Mouse (Mus musculus): ENCODE measurements around the gene Pbx1. TPM values are rescaled to one million over a fixed set of nuclear protein-coding genes. Genes with fewer than 3 reads are reported as not detected.
A peak's percentile ranks its signal among the peaks of the same experiment; 100 is the strongest.

Pbx1 gene
- total RNA-seq, 2 experiments from 2014 or later = 27.0 to 32.2 TPM

DNA sequence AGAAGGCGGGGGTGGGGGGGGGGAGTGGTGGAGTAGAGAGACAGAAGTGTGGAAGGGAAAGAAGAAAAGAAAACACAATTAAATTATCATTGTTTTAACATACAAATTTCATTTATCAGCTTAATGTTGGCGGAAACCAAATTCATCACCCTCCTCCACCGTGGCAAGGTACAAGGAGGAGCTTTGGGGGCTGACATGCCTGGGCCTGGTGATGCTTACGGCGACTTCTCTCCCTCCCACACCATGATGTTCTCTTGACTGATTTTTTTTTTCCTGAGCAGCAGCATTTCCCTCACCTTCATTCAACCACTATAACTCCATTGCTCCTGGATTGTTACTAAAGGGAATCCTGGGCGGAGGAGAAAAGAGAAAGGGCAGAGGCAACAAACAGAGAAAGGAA lies 89.8 kb downstream of the Pbx1 start:
- no peak for DNase-seq

DNA sequence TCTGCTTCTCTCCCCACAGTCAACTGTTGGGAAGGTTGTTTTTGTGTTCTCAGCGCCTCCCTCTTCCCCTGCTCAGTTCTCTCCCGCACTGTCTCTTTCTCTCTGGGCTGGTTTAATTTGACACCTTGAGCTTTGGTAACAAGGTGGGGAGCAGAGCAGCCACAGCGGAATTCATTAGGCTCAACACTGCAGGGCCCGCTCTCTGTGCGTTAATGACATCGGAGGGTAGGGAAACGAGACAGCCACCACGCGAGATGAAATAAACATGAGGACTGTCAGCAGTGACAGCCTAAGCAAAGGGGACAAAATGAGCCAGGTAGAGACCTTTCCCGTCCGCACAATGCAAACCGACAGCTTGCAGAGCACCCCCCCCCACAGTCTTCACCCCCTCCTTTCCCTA lies 90.2 kb downstream of the Pbx1 start:
- no peak for DNase-seq

DNA sequence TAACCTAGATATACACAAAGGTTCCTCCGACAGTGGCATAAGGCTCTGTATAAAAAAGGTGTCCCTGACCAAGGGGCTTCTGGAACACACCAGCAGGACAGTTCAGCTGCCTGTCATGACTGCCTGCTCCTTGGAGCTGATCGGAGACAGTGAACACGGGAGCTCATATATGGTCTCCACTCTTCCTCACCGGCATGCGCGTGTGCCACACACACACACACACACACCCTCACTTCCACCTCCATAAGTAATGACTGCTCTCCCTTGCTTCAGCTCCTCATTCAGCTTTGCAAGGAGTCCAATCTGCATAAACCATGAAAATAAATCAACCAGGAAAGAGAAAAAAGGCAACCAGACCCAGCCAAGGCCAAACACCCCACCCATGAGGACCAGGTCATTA lies 90.7 kb downstream of the Pbx1 start:
- no peak for DNase-seq

DNA sequence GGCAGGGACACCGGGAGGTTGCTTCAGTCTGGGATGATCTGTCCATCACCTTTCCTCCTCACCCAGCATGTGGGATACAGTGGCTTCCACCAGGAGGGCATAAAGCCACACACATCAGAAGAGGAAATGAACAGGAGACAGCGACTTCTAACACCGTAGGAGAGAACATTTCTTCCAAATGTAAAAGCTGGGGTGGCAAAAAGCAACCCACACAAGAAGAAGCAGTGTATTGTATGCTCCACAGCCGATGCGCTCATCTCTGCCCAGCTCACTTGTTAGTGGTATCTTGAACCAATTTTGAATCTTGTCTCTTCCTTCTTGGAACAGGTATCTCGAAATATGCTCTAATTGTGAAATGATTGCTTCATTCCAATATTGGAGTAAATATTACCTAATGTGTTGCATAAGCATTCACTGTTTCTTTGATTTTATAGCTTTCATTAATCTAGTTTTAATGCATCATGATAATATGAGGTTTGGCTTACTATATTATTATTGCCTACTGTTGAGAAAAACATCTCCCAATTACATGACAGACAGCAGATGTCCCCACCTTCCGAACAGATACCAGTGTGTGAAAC lies 95.7 kb downstream of the Pbx1 start:
- DNase-seq = no peak

DNA sequence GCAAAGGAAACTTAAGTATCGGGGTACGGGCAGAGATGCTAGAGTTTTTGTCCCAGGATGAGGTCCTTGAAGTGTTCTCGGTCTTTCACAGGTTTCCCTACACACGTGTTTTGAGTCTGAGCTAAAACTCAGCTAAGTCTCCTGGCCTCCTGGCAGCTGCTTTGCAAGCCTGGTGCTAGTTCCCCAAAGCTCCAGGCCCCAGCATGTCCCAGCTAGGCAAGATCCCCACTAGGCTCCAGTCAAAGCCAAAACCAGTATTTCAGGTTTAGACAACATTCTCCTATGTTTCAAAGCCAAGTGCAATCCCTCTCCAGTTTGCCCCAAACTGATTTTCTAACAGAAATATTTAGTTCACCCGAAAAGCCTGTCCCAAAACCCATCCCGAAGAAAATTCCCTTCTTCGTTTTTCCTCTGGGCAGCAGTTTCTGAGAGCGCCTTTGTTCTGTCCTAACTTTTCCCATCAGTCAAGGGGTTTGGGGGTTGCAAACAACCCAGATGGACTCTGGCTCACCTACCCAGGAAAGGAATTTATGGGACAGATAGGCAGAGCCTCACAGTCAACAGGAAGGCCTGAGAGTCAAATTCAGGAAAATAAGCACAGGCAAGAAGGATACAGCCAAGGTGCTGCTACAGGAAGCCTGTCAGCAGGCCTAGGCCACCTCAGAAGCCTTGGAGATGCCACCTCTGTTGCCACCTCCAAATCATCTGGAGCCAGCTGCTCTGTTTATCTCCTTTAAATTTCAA lies 97.1 kb downstream of the Pbx1 start:
- no peak for DNase-seq

DNA sequence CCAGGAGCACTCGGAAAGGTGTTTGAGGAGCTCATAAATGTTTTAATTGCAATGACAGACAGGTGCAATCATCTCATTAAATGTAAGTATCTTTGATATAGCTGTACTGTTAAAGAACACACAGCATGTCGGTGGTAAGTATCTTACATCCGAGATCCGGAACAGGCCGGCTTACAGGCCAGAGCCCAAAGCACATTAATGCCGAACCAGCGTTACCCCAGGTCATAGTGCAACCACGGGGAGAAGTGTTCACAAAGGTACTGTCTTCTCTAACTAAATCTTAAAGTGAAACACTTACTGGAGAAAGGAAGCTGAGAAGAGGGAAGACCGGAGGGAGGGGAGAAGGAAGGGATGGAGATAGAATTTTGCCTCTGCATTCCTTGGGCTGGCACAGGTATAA lies 100.0 kb downstream of the Pbx1 start:
- no peak for DNase-seq

DNA sequence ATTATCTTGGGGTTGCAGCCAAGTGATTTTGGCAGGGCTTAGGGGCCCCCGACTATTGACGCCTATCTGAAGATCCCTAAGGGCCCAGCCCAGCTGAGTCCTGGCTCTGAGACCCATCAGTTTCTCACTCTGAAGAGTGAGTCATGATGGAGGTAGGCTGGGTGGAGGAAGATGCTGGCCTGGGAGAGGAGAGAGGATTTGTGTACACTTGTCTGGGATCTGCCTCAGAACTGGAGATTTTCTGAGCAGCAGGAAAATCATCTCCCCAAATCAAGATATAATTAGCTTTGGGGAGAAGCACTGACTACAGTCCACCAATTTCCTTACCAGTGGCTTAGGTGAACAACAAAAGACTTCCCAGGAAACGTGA lies 103.8 kb downstream of the Pbx1 start:
- no peak for DNase-seq

DNA sequence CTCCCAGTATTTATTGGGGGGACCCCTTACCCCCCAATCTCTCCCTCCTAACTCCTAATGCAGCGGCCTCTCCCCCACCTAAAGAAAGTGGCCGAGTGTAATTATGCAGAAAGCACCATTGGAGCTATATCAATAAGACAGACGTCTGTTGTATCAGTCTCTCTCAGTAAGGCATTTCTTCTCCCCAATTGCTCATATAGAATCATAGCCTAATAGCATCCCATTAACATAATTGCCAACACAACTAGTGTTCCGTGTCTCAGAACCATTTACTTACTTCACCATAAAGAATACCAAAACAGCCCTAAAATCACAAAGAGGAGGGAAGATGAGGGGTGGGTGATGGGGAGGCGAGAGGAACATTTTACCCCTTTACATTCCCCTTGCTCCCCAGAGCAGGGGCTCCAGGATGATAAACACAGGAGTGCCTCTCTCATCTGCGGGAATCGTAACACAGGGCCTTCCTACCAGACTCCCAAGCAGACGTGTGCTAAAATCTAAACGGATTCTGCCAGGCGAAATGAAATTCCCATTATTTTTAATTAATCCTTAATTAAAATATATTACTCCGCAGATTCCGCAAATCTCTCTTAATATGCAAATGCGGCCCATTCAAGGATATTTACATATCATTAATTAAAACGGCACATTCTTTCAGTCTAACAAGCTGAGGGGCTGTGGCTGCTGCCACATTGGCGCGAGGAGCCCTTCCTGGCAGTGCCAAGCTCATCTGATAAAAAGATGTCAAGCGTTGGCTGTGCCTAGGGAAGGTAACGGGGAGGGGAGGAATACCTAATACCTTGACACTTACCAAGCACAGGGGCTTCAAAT lies 104.5 kb downstream of the Pbx1 start:
- no peak for DNase-seq

DNA sequence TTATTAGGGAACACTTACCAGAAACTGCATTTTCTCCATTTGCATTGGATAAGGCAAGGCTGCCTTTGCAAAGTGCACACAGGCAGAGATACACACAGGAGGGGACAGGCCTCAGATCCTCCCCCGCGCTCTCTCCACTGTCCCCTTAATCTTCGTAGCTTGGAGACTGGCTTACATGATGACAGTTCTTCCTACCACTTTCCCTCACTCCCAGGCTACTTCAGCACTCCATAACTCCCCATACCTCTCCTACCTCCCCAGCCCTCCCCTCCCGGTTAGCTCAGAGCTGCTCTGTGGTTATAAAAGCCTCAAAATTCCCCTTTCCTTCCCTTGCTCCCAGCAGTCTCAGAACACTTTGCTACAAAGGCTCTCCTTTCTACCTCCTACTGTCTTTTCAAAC lies 106.3 kb downstream of the Pbx1 start:
- no peak for DNase-seq

DNA sequence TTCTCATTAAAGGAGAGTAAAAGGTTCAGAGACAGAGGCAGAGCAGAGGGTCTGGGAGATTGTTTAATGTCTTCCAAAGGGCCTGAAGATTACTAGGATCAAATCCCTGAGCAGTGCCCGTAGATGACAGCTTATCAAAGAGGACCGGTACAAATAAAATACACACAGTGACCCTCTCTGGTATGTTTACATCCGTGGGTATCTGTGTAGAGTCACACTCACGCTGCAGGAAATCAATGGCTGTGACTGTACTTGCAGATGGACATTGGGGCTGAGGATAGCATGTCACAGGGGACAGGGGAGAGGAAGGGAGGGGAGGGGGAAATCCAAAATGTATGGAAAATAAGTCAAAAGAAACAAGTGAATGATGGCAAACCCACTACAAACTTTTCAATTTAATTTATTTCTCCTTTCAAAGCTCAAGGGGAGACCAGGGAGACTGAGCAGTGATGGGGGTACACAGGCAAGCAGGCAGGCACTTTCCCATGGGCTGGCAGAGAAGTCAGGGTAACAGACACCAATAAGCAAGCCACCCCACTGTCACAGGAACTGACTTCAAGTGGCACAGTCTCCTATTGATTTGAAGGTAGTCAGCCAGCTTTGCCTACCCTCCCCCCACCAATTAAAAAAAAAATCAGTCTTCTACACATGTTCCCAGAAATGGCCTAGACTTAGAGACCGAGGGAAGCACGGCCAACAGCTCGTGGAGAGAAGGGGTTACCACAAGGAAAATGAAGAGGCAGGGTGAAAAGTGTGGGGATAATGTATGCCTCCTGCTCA lies 107.6 kb downstream of the Pbx1 start:
- DNase-seq = no peak

DNA sequence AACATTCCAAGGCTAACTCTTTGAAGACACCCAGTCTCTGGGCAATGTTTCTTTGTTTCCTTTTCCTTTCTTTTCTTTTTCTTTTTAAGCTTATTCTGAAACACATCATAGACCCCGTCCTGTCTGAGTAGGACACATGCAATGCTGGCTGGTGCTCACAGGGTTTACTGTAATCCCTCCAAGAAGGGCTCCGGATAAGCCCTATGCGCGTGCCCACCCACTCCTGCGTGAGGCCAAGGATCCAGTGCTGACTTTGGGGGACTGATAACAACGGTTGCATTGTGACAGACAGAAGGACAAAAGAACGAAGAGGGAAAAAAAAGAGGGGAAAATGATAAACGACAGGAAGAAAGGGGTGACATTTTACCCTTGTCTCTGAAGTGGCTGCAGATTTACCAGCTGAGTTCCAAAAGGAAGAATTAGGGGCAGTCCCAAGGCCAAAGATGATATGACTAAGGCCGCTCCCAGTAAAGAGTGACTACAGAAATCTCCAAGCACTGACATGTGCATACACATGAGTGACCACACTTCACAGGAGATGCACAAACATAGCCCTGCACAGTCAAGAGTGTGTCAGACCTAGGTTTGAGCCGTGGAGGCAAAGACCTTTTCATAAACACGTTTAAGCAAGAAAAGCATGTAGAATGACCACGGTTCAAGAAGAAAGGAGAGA lies 108.5 kb downstream of the Pbx1 start:
- DNase-seq = no peak

DNA sequence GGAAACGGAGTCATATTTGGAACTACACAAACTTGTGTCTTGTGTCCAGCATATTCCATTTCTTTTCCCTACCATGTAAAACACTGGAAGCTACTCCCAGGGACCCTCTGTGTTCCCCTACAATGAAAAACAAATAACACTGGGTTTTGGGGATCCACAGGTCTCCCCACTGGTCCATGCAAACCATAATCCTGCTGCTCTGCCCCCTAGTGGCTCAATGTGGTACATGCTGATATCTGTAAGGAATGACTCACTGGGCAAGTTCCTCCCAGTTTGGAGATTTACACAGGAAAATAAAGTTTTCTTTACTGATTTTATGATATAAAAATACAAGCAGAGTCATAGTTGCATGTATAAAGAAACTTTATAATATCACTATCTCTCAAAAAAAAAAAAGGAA lies 109.2 kb downstream of the Pbx1 start:
- DNase-seq = peak; percentile 26

DNA sequence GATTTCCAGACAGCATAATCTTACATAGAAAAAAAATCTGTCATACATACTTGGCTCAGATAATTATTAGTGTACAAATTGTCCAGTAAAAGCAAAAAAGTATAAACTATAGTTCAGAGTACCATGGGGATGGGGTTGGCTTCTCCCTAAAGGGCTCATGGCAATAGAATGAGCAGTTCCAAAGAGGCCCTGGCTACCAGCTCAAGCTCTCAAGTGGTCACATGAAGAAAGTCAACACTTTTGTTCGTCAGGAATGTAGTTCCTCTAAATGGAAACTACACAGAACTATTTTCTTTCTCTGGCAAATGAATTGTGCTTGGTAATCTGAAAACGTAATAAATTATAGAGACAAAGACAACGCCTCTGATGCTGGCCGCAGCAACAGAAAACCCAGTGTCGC lies 112.4 kb downstream of the Pbx1 start:
- no peak for DNase-seq

DNA sequence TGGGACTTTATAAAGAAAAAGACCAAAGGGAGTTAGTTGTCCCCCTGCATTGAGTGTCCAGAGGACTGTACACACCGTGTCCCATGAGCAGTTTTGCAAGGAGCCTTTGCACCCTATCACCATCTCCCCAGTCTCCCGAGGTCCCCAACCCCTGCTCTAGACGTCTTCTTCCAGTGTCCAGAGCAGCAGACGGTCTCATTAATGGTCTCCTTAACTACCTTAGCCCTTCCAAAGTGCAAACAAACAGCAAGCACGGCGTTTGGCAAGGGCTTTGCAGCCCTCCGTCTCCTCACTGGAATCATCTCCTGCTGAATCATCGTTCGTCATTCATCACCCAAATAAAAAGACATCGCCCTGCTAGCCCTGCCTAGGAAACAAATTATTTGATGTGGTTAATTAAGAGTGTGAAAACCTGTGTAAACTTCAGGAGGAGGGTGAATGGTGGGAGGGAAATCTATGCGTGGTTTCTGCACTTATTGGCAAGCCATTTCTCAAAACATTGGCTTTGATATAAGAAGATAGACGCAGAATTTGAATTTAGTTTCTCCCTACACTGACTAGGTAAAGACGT lies 113.1 kb downstream of the Pbx1 start:
- no peak for DNase-seq

DNA sequence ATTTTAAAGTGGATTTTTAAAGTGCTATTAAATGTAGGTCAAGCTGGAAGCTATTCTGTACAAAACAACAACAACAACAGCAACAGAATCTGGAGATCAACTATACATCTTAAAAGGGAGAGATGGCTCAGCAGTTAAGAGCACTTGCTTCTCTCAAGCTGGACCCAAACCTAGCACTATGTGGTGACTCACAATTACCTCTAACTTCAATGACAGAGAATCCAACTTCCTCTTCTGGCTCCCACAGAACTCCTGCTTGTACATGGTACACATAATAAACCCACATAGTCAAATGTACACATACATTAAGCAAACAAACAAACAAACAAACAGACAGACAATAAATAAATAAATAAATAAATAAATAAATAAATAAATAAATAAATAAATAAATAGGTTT lies 118.3 kb downstream of the Pbx1 start:
- DNase-seq = no peak

DNA sequence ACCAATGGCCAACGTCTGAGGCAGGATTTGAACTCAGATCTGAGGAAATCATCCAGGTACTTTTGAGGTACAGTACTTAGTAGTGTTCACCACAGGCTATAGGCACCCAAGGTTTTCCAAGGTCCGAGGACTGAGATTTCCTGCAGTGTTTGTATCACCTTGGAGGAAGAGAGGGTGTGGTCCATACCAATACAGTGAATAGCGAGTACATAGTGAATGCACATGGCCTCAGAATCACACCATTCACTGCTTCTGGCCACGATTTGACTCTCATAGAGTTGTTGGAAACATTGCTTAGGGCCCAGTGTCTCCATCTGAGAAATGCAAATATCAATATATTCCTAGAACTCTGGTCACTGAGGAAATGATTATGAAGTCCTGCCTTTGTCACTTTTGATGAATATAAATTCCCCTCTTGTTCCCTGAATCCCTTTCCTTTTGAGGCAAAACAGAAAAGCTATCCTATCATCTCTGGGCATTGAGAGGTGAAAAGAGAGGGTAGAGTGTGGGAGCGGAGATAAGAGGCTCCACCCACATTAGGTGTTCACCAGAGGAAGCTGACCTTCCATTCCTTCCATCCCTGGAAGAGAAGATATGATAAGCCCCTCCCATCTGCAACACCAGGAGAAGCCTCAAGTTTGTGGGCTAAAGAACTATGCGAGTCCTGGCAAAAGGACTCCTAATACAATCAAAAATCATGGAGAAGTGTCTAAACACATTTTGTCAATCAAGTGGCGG lies 119.2 kb downstream of the Pbx1 start:
- DNase-seq = no peak

DNA sequence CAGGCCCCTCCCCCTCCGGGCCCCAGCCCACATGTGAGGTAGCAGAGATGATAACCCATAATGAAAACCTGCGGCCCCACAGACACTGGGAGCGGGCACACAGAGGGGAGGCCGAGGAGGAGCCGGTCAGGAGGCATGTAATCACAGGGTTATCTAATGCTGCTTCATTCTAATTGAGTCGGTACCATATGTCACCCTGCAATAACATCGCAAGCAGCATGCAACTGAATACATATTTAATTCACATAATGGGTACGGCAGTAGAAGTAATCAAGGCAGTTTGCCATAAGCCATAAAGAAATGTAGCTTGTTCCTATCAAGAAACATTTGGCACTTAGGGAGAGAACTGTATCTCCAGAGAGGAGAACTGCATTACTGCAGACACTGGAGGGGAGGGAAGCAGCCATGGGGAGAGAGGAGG lies 123.0 kb downstream of the Pbx1 start:
- DNase-seq = no peak

DNA sequence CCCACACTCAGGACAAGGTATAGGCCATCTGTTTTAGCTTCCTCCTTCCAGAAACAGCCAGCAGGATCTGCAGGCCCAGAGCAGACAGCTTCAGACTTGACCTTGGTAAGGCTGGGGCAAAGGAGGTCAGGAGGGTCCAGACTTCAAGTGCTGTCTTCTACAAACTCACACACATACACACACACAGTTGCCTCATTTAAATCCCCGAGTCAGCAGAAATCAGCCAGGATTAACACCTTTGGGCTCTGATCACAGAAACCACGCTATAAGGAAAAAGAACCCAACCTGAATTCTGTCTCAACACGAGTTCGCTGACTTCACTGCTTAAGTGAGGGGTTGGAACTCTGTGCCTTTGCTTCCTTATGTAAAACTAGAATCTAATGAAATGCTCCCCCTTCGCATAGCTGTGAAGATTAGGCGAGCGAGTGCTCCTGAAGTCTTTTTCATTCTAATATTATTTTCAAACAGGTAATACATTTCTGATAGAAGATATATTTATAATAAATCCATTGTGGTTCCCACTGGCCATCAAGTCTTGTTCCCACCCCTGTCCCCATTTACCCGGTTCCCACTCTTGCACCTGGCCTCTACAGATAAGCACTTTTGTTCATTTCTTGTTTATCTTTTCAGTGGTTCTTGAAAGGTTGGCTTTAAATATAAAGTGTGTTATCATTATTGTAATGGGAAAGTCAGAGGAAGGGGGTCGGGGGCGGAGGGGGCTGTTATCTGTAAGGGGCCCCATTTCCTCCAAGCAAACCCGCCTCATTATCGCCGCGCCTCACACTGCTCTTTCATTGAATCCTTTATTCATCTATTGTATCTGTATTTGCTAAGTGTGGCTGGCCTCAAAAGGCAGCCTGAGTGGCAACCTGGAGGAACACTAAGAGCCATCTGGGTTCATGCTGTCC lies 124.5 kb downstream of the Pbx1 start:
- DNase-seq = no peak

DNA sequence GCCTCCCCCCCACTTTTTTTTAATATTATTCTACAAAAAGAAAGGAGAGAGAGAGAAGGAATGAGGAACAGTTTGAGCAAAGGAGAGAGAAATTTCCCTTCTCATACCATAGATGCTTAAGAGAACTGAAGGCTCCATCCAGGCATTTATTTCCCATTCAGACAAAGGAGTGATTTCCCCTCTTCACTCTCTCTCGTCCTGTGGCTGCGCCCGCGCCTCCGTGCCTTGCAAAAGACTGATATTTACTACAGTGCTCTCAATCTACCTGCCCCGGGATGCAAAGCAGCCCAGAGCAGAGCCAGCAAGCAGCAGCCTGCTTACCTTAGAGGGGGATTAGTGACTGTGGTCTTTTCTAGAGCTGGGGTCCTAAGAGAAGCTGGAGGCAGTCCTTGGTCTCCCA lies 131.6 kb downstream of the Pbx1 start:
- no peak for DNase-seq

DNA sequence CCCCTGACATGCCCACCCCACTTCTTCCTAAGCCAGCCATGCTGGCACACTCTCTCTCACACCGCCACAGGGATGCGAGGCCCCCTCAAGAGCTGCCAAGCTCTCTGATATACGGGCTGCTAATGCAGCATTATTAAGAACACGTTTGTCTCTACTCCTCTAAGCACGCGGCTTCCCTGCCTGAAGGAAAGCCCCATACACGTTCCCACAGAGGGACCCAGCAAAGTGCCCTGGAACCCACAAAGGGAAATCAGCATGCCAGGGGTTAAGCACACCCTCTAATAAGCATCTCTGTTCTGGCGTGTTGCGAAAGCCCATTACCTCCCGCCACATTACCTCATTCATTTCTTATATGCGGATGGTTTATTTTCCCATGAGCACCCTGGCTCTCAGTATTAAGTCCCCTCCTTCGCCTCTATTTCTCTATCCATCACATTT lies 132.1 kb downstream of the Pbx1 start:
- no peak for DNase-seq

Data from gastrocnemius, postnatal 10 days (tissue).